Comparison of ENCODE assay signal across 7 mouse cellular contexts in the genomic region with DNA sequence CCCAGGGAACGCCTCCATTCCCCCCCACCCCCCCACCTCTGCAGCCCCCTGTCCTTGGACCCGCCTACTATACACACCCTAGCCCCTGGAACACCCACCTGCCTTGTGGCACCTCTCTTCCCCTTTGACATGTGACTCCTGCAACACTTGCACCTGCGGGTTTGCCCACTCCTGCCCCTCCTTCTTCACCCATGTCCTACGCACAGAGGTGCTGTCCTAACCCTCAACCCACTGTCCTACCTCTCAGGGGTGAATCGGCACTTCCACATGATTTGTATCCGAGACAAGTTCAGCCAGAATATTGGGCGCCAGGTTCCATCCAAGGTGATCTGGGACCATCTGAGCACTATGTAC. TPM values are rescaled to one million over a fixed set of nuclear protein-coding genes. Genes with fewer than 3 reads are reported as not detected.
DNase-seq lines count a peak whose midpoint lies in the region; ATAC-seq and TF ChIP-seq lines count a peak whose summit lies in the region.

No protein-coding gene starts in this region.

- no peaks in the 10 kb centered on the region for H3K9me3 ChIP-seq in forebrain, embryonic 13.5 days (replicated peaks)

- ATAC-seq in forebrain, embryonic 13.5 days: peak; percentile 20; the same call in 1 of the 2 replicates

- TF ChIP-seq CTCF in spleen, adult 2 months (IDR thresholded peaks at IDR 0.05; ENCODE audit: extremely low read depth, insufficient read depth, insufficient read length, insufficient replicate concordance): no peak

- H3K27me3 ChIP-seq in spleen, adult 2 months (ENCODE audit: control insufficient read depth, insufficient read depth, low read length): no peaks in the 10 kb centered on the region
- H3K27me3 ChIP-seq in forebrain, embryonic 13.5 days: peaks cover 6% of the 10 kb centered on the region; the same call in 1 of the 2 replicates

- peak overlapping the region; percentile 93 for H3K4me3 ChIP-seq in spleen, adult 2 months (ENCODE audit: extremely low read depth, insufficient read depth, insufficient read length)
- H3K4me3 ChIP-seq in forebrain, embryonic 13.5 days: peak overlapping the region; percentile 87

- peaks cover 14% of the 10 kb centered on the region for H3K36me3 ChIP-seq in spleen, adult 2 months (ENCODE audit: control insufficient read depth, insufficient read depth, low read length)
- H3K36me3 ChIP-seq in forebrain, embryonic 13.5 days (ENCODE audit: poor library complexity, severe bottlenecking): peaks cover 29% of the 10 kb centered on the region

- peak overlapping the region; percentile 83 for H3K4me2 ChIP-seq in forebrain, embryonic 13.5 days

- WGBS in spleen, adult 2 months: 14% methylated on average over 7 of the region's 7 CpGs
- WGBS in forebrain, embryonic 13.5 days: 31% methylated on average over 7 of the region's 7 CpGs

- no peak for DNase-seq in spleen, adult 2 months (ENCODE audit: low read depth in 1 of 2, low spot score in 2 of 2)
- no peak for DNase-seq in spleen, adult 12 weeks (ENCODE audit: low spot score)
- peak; percentile 11 to 30 for DNase-seq in kidney, postnatal 36 days
- DNase-seq in natural killer cell, adult 2 months (ENCODE audit: low spot score in 2 of 2): peak; percentile 27 to 38
- DNase-seq in adipocyte (ENCODE audit: low spot score): no peak
- no peak for DNase-seq in layer of hippocampus, adult 18-20 months (ENCODE audit: low spot score in 2 of 2)

- no peak overlapping the region for H3K27ac ChIP-seq in spleen, adult 2 months (ENCODE audit: insufficient read depth, low read length)
- peak overlapping the region; percentile 54; the same call in 1 of the 2 replicates for H3K27ac ChIP-seq in forebrain, embryonic 13.5 days

- no peak for TF ChIP-seq POLR2A in spleen, adult 2 months (IDR thresholded peaks at IDR 0.05; ENCODE audit: low read depth, low read length)

- peaks cover 7% of the 10 kb centered on the region; the same call in 1 of the 2 replicates for H3K4me1 ChIP-seq in spleen, adult 2 months (ENCODE audit: control insufficient read depth, insufficient read depth, insufficient read length)
- peaks cover 21% of the 10 kb centered on the region for H3K4me1 ChIP-seq in forebrain, embryonic 13.5 days

- peak overlapping the region; percentile 94 for H3K9ac ChIP-seq in forebrain, embryonic 13.5 days

RNA-seq across cellular contexts. Expression of a gene that starts 2.0 kb away (rescaled TPM):
- 30.8 and 41.2 TPM in 2 replicates for polyA plus RNA-seq in spleen, adult 2 months (2012; rRNA removed)
- 50.7 and 53.6 TPM in 2 replicates for polyA plus RNA-seq in forebrain, embryonic 13.5 days (2015; fragmentation: Nextera tagmentation; extraction: Ambion mirVana)
- total RNA-seq in layer of hippocampus, adult 18-20 months (2021): 10 to 100 TPM; 19.5 to 20.1 TPM

RNA-seq across cellular contexts. Expression of a gene that starts 5.9 kb away (rescaled TPM):
- polyA plus RNA-seq in spleen, adult 2 months (2012; rRNA removed): 39.0 and 43.8 TPM in 2 replicates
- polyA plus RNA-seq in forebrain, embryonic 13.5 days (2015; fragmentation: Nextera tagmentation; extraction: Ambion mirVana): 79.8 and 85.4 TPM in 2 replicates
- total RNA-seq in layer of hippocampus, adult 18-20 months (2021): 10 to 100 TPM; 35.5 to 37.1 TPM

RNA-seq across cellular contexts. Expression of a gene that starts 14.5 kb away (rescaled TPM):
- 1.9 and 2.3 TPM in 2 replicates for polyA plus RNA-seq in spleen, adult 2 months (2012; rRNA removed)
- 17.4 and 21.9 TPM in 2 replicates for polyA plus RNA-seq in forebrain, embryonic 13.5 days (2015; fragmentation: Nextera tagmentation; extraction: Ambion mirVana)
- total RNA-seq in layer of hippocampus, adult 18-20 months (2021): 1 to 10 TPM; 5.8 to 6.7 TPM

RNA-seq across cellular contexts. Expression of a gene that starts 59.4 kb away (rescaled TPM):
- not detected in 2 replicates for polyA plus RNA-seq in spleen, adult 2 months (2012; rRNA removed)
- polyA plus RNA-seq in forebrain, embryonic 13.5 days (2015; fragmentation: Nextera tagmentation; extraction: Ambion mirVana): 0.08 TPM in 1 of 2 replicates, not detected in the other
- under 1 TPM; 0.18 to 0.25 TPM for total RNA-seq in layer of hippocampus, adult 18-20 months (2021)

Comparison
In these comparisons a context has a peak if more than half of its experiments do, and no peak if none do; other contexts are left out.
1. DNase-seq: peak in kidney, postnatal 36 days (2 of 2) and natural killer cell, adult 2 months (2 of 2); none in spleen, adult 2 months (0 of 2), spleen, adult 12 weeks (single experiment), adipocyte (single experiment) and layer of hippocampus, adult 18-20 months (0 of 2).